Mouse (Mus musculus): ENCODE data around the gene B230104I21Rik.

DNA sequence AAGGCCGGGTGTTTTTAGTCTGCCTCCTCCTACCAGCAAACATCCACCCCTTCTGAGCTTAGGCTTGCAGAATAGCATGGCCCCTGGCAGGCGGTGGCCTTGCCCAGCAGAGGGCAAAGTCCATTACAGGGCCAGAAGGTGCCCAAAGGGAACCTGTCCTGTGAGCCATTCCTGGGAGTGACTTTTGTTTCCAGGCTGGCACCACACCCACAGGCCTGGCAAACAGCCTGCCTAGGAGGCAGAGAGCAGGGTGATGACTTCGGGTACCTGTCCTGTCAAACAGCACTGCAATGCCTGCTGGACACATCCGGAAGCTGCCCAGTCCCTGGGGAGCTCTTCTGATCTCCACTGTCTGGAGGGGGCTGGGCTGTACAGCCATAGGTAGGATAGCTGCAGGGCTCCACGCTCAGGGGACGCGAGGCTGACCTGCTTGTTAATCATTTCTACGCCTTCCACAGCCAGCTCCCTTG is 41.6 kb upstream of the B230104I21Rik start:
- 0 out of 2 replicates have a peak, but pooled peaks have one; percentile 7 for TF ChIP-seq CTCF (conservative IDR thresholded peaks at IDR 0.05; ENCODE audit: insufficient read depth, insufficient read length, low read depth, low read length)
- no peak for TF ChIP-seq POLR2A (IDR thresholded peaks at IDR 0.05; ENCODE audit: low read depth, low read length)

Measured in kidney, adult 2 months (tissue).